Mouse (Mus musculus) CD4-positive helper T cell, adult 2 months (primary cell): ENCODE measurements at regions not wholly inside any gene's neighbourhood (a gene's known extent, or its start where the extent isn't known, plus 50 kb on each side); places are given as distances from the start of the nearest gene placed in this dataset.

Source experiments
- DNase-seq: peaks from one replicate; pipeline ENCODE4 v3.0.0-alpha.2; 2012; ENCODE audit warnings: low read depth, missing footprints, low spot score

DNA sequence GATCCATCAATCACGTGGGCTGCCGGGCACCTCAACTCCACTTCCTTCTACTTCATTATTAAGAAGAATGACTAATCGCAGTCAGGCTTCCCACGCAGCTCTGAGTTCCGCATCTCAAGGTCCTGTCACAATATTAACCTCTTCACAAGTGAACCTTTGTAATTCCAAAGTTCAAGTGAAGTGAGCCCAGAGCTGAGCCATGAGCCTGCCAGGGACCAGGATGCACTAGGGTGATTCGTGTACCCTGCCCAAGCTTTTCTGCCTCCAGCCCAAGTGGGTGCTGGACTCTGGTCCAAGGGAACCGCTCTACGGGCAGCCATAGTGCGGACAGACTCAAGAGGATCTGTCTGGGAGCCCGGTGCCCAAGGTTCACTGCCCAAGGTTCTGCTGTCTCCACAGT is 463.4 kb downstream of the Ajap1 start:
- no peak for DNase-seq

DNA sequence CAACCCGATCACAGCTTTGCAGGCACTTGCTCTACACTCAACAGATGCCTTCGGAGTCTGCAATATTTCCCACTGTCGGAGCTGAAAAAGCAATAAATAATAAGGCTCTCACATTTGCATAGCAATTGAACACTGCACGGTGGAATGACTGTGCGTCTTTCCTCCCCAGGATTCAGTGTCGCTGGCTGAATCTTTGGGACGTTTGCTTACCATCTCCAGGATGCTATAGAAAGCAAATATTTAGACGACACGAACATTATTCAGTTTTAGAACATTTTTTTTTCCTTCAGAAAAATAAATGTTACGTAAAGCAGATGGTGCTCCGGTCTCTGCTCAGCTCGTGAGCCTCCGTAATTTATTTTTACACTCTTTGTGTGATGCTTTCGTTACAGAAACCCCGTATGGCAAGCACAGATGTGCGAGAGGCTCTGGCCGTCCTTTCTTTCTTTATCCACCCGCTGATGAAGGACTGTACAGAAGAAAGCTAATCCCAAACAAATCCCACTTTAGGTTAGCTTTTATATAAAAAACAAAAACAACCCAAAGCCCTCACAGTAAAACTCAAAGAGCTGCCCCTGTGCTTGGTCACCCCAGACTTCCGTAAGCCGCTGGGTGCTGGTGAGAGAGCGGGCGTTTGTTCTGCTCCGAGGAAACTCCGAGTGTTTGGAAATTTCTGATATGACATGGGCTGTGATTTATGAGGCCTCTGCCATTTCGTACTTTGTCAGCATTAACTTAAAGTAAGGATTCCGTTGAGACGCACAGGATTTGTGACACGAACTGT is 464.3 kb downstream of the Ajap1 start:
- no peak for DNase-seq

DNA sequence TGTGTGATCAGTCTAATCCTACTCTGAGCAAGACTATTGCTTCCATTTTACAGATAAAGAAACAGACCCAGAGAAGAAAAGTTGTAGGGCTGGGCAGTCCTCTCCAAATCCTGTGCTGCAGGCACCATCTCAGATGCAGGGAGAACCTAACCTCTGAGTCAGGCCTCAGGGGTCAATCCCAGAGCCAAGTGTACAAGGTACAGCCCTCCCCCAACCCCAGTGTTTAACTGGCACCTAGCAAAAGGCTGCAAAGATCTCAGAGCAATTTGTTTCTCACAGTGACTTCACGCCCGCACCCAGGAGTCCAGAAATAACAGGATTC is 464.8 kb downstream of the Ajap1 start:
- DNase-seq = no peak

- no peak for DNase-seq
Observed at GRCm38 (mm10) chr4:153003338-153003737, 479.3 kb downstream of the Ajap1 start.

- no peak for DNase-seq
Observed at GRCm38 (mm10) chr4:153002516-153002915, 480.1 kb downstream of the Ajap1 start.

DNA sequence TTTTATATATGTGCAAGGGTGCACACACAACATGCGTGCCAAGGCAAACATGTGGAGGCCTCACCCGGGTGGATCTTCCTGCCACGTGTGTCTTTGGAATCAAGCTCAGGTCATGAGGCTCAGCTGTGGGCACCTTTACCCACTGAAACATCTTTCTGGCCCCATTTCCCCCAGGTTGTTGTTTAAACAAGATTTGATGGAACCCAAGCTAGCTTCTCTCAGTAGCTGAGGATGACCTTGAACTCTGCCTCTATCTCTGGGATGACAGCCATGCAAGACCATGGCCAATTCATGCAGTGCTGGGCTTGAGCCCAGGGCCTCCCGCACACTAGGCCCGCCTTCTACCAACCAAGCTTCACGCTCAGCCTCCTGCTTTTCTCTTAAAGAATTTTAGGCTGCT is 480.9 kb downstream of the Ajap1 start:
- no peak for DNase-seq

DNA sequence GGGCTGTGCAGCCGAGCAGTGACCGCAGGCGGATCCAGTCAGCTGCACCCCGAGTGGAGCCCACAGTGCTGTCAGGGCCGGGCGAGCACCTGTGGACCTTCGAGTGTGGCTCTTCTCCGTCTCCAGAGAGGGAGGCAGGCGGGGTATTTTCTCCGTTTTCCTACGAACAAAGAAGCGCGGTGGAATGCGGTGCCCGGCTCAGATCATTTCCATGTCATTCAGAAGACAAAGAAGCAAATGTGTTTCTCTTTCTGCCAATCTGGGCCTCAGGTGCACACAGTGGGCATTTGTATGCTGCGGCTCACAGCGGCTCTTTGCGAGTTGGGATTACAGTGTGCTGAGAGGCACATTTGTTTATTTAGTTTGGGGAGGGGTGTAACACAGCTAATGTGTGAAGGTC is 483.1 kb downstream of the Ajap1 start:
- no peak for DNase-seq

DNA sequence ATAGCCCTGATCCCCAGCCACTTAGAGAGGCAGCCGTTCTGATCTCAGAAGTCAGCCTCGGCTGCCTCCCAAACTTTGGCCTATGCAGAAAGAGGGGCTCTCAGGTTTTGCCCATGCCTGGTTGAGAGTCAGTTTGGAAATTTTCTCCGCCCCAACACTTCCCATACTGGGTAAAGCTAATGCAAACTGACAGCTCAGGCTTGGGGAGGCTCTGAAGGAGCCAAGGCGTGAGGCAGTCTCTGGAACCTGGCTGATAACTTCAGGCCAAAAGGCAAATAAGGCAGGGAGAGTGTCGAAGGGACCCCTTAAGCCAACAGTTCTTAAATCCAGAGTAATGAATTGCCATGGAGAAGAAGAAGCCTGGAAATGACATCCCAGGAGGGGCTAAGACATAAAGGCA is 485.4 kb downstream of the Ajap1 start:
- no peak for DNase-seq

DNA sequence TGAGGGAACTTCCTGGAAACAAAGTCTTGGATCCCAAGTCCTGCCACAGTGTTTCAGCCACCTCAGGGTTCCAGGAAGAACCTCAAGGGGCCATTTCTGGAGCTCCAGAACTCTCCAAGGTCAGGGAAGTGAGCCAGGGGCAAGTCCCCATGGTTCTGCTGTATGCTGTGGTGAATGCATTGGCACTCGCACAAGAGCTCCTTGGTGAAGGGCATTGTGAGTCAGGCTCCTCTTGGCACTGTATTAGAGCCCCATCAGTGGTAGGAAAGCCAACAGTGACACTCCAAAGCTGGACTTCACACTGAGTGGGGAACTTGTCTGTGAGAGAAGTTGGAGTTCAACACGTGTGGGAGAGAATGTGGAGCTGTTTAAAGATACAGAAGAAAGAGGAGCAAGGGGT is 486.0 kb downstream of the Ajap1 start:
- DNase-seq = no peak

DNA sequence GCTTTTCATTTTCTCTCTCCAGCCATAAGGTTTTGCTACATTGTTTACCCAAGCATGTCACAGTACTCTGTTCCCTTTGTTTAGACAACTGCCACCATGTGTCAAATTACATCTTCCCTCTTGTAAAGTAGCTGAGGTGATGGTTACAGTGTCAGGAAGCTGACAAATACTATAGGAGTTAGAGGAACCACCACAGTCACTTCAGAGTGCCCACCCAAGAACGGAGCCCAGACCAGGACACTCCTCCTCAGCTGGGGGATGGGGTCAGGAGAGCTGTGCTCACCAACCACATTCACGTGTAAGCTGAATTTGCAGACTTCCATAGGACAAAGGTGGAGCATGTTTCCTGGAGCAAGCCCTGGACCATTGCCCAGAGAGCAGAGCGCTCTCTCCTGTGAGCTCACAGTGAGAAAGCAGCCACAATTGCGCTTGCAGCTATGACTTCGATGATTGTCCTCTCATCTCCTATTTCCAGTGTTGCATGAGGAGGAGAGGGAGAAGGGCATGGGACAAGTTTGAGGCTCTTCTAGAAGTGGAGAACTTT is 487.5 kb downstream of the Ajap1 start:
- no peak for DNase-seq

GRCm38 (mm10) chr4:152994206-152994605 is 488.4 kb downstream of the Ajap1 start:
- no peak for DNase-seq

GRCm38 (mm10) chr4:152990266-152990665 is 492.3 kb downstream of the Ajap1 start:
- no peak for DNase-seq

- DNase-seq = no peak
Observed at GRCm38 (mm10) chr4:152987726-152988125, 494.9 kb downstream of the Ajap1 start.

- DNase-seq = no peak
Observed at GRCm38 (mm10) chr4:152975012-152975675, 497.5 kb upstream of the Kcnab2 start.

DNA sequence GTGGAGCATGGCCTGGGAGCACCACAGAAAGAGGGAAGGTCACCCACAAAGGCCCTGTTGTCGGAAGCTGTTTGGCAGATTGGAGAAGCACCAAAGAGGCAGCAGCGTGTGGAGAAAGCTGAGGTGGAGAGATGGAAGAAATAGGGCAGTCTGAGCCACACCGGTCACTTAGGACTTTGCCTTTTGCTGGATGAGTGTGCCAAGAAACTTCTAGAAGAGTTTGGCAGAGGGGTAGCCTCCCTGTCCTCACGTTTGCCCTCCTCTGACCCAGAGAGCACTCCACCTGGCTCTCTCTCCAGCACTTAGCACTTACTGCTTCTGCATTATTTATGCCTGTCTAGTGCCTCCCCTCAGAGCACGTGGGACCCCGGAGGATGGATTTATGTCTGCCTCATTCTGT is 485.3 kb upstream of the Kcnab2 start:
- no peak for DNase-seq

- DNase-seq = no peak
Observed at GRCm38 (mm10) chr4:152962165-152962564, 484.5 kb upstream of the Kcnab2 start.

- no peak for DNase-seq
Observed at GRCm38 (mm10) chr4:152961677-152962076, 484.0 kb upstream of the Kcnab2 start.

GRCm38 (mm10) chr4:152959627-152960230 is 482.1 kb upstream of the Kcnab2 start:
- no peak for DNase-seq

- no peak for DNase-seq
Observed at GRCm38 (mm10) chr4:152953237-152953974, 475.7 kb upstream of the Kcnab2 start.

DNA sequence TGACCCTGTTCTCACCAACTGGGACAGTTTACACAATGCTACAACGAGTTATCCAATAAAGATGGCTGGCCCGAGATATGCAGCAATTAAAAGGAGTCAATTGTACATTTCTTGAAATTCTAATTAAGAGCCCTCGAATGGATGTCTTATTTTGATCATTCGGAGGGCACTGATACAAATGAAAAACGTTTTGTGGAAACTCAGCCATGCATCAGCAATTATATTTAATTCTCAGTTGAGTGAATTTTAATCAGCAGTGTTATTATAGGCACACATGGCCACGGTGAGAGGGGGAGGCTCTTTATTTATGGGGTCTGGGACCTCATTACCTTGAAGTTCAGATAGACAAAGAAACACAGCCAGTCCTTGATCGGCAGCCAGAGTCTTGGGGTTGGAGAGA is 471.3 kb upstream of the Kcnab2 start:
- no peak for DNase-seq

GRCm38 (mm10) chr4:152941159-152941558 is 463.5 kb upstream of the Kcnab2 start:
- DNase-seq = no peak

GRCm38 (mm10) chr4:152936614-152937013 is 458.9 kb upstream of the Kcnab2 start:
- no peak for DNase-seq
